Comparison of ENCODE assay signal across 8 mouse cellular contexts in the genomic region with DNA sequence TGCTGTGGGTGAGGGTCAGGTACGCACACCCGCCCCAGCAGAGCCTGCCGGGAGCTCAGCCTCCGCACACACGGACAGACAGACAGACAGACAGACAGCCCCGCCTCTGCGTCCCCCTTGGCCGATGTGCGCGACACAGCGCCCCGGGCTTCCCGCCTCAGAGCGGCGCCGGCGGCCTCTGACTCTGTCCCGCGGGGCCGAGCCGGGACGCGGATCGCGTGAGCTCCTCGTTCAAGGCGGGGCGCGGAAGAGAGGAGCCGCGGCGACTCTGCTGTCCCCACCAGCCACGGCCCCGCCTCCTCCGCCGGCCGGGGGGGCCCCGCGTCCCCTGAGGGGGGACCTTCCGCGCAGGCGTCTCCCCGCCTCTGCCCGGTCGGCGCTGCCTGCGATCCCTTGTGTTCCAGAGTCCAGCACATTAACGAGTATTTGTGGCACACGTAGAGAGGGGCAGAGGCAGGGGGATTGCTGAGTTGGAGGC. TPM values are rescaled to one million over a fixed set of nuclear protein-coding genes. Genes with fewer than 3 reads are reported as not detected.
A peak's percentile ranks its signal among the peaks of the same experiment; 100 is the strongest.
DNase-seq lines count a peak whose midpoint lies in the region; ATAC-seq and TF ChIP-seq lines count a peak whose summit lies in the region.

No protein-coding gene starts in this region.

- H3K9ac ChIP-seq in CH12.LX (ENCODE audit: insufficient read depth, low read depth), result peak overlapping the region; percentile 22
- H3K9ac ChIP-seq in forebrain, embryonic 13.5 days, result peak overlapping the region; percentile 78
- H3K9ac ChIP-seq in neural tube, embryonic 15.5 days (replicated peaks), result peak overlapping the region; percentile 73

- peak; percentile 81 for DNase-seq in CH12.LX (ENCODE audit: extremely low read depth)
- peak; percentile 95 to 96 for DNase-seq in heart, postnatal 10 days
- DNase-seq in layer of hippocampus, adult 18-20 months (ENCODE audit: low spot score in 2 of 2), result peak; percentile 86 to 87
- peak; percentile 91 for DNase-seq in lung, adult 2 months
- peak; percentile 93 for DNase-seq in testis, postnatal 10 days (ENCODE audit: low spot score)

- intact Hi-C loops in heart, postnatal 10 days (cut with DNase I), result no loop called here

- H3K79me2 ChIP-seq in CH12.LX (replicated peaks; ENCODE audit: control insufficient read depth, extremely low read depth, insufficient read depth, poor library complexity, severe bottlenecking), result no peaks in the 10 kb centered on the region

- no peak for TF ChIP-seq EP300 in CH12.LX (IDR thresholded peaks at IDR 0.05; ENCODE audit: low read length)

- peak; percentile 69 for TF ChIP-seq POLR2A in CH12.LX (IDR thresholded peaks at IDR 0.05; ENCODE audit: low read depth, low read length)
- peak; percentile 75; the same call in 1 of the 2 replicates for TF ChIP-seq POLR2A in lung, adult 2 months (IDR thresholded peaks at IDR 0.05; ENCODE audit: borderline replicate concordance, extremely low read depth, low read depth, low read length)

- H3K4me1 ChIP-seq in CH12.LX (ENCODE audit: control insufficient read depth in 1 of 2, insufficient read depth in 2 of 2), result peaks cover 11 to 29% of the 10 kb centered on the region in 2 experiments
- peaks cover 16% of the 10 kb centered on the region for H3K4me1 ChIP-seq in forebrain, embryonic 13.5 days
- peaks cover 12% of the 10 kb centered on the region for H3K4me1 ChIP-seq in lung, adult 2 months (ENCODE audit: control insufficient read depth, insufficient read depth, low read length)
- H3K4me1 ChIP-seq in neural tube, embryonic 15.5 days, result peaks cover 16% of the 10 kb centered on the region

- peak; percentile 59 for ATAC-seq in cerebellum, adult (ENCODE audit: insufficient number of reproducible peaks, low FRiP score, low TSS enrichment)
- peak; percentile 90 for ATAC-seq in forebrain, embryonic 13.5 days
- peak; percentile 92 for ATAC-seq in neural tube, embryonic 15.5 days (ENCODE audit: low FRiP score)

- H3K27ac ChIP-seq in CH12.LX (ENCODE audit: insufficient read depth, low read depth), result peak overlapping the region; percentile 90
- peak overlapping the region; percentile 95 for H3K27ac ChIP-seq in forebrain, embryonic 13.5 days
- peak overlapping the region; percentile 98 for H3K27ac ChIP-seq in neural tube, embryonic 15.5 days (replicated peaks)

- no peaks in the 10 kb centered on the region for H3K36me3 ChIP-seq in CH12.LX (replicated peaks in 1 of 2; ENCODE audit: control insufficient read depth in 1 of 2, insufficient read depth in 1 of 2, low read length in 1 of 2)
- H3K36me3 ChIP-seq in forebrain, embryonic 13.5 days (ENCODE audit: poor library complexity, severe bottlenecking), result no peaks in the 10 kb centered on the region
- H3K36me3 ChIP-seq in neural tube, embryonic 15.5 days, result no peaks in the 10 kb centered on the region

- WGBS in forebrain, embryonic 13.5 days, result 0% methylated on average over 46 of the region's 49 CpGs
- 1% methylated on average over 30 of the region's 49 CpGs for WGBS in lung, adult 2 months
- WGBS in neural tube, embryonic 15.5 days, result 0% methylated on average over 30 of the region's 49 CpGs

- dilution Hi-C loops in CH12.LX (cut with MboI; ENCODE audit: extremely low pct_ligation_motif_present, extremely low pct_unique_long_range_greater_than_20kb, low sequenced_read_pairs), result no loop called here

- H3K9me3 ChIP-seq in CH12.LX (replicated peaks; ENCODE audit: low read length), result no peaks in the 10 kb centered on the region
- H3K9me3 ChIP-seq in forebrain, embryonic 13.5 days (replicated peaks), result no peaks in the 10 kb centered on the region
- H3K9me3 ChIP-seq in neural tube, embryonic 15.5 days (replicated peaks), result no peaks in the 10 kb centered on the region

- H3K27me3 ChIP-seq in CH12.LX (replicated peaks), result no peaks in the 10 kb centered on the region
- no peaks in the 10 kb centered on the region for H3K27me3 ChIP-seq in forebrain, embryonic 13.5 days
- H3K27me3 ChIP-seq in neural tube, embryonic 15.5 days (replicated peaks), result no peaks in the 10 kb centered on the region

- TF ChIP-seq RAD21 in CH12.LX (IDR thresholded peaks at IDR 0.05; ENCODE audit: low read depth, low read length), result no peak

- in situ Hi-C loops in CH12.LX (cut with MboI; ENCODE audit: low pct_ligation_motif_present, low pct_unique_long_range_greater_than_20kb, low sequenced_read_pairs), result no loop called here

- H3K4me2 ChIP-seq in CH12.LX (ENCODE audit: insufficient read depth, low read depth, poor library complexity, severe bottlenecking), result peak overlapping the region; percentile 71; the same call in 1 of the 2 replicates
- peak overlapping the region; percentile 71 for H3K4me2 ChIP-seq in forebrain, embryonic 13.5 days
- peak overlapping the region; percentile 69 for H3K4me2 ChIP-seq in neural tube, embryonic 15.5 days

- peak overlapping the region; percentile 52 to 94 (median 62) for H3K4me3 ChIP-seq in CH12.LX (replicated peaks in 1 of 3; ENCODE audit: low read depth in 2 of 3, low read length in 2 of 3, poor library complexity in 1 of 3)
- peak overlapping the region; percentile 60 for H3K4me3 ChIP-seq in forebrain, embryonic 13.5 days
- peak overlapping the region; percentile 80 for H3K4me3 ChIP-seq in lung, adult 2 months (replicated peaks; ENCODE audit: extremely low read depth, low read depth, low read length)
- H3K4me3 ChIP-seq in neural tube, embryonic 15.5 days (replicated peaks), result peak overlapping the region; percentile 62

- TF ChIP-seq CTCF in CH12.LX (conservative IDR thresholded peaks at IDR 0.05 in 1 of 2, IDR thresholded peaks at IDR 0.05 in 1 of 2; ENCODE audit: low read depth in 2 of 2, low read length in 2 of 2), result no peak
- TF ChIP-seq CTCF in lung, adult 2 months (IDR thresholded peaks at IDR 0.05; ENCODE audit: insufficient read depth, low read length), result no peak

TF ChIP-seq in CH12.LX, 34 proteins besides CTCF, POLR2A, EP300 and RAD21:
- TF ChIP-seq ZMIZ1 (IDR thresholded peaks at IDR 0.05; ENCODE audit: low read depth, low read length) (peak; percentile 52; the same call in 1 of the 2 replicates), MAZ (IDR thresholded peaks at IDR 0.05; ENCODE audit: low read depth, low read length) (no peak; the same call in 1 of the 2 replicates), USF2 (conservative IDR thresholded peaks at IDR 0.05; ENCODE audit: low read depth, low read length) (no peak), ELF1 (IDR thresholded peaks at IDR 0.05; ENCODE audit: low read depth, low read length) (peak; percentile 66; the same call in 1 of the 2 replicates), NRF1 (IDR thresholded peaks at IDR 0.05; ENCODE audit: low read depth, low read length) (peak; percentile 84), ETS1 (conservative IDR thresholded peaks at IDR 0.05; ENCODE audit: low read depth, low read length) (no peak; the same call in 1 of the 2 replicates), GABPA (IDR thresholded peaks at IDR 0.05; ENCODE audit: insufficient replicate concordance, low read depth, low read length) (no peak), MEF2A (IDR thresholded peaks at IDR 0.05; ENCODE audit: borderline replicate concordance, low read depth, low read length) (peak; percentile 16; the same call in 1 of the 2 replicates), PAX5 (IDR thresholded peaks at IDR 0.05; ENCODE audit: low read length) (no peak), SMC3 (IDR thresholded peaks at IDR 0.05; ENCODE audit: low read depth, low read length) (no peak), POLR2AphosphoS2 (IDR thresholded peaks at IDR 0.05; ENCODE audit: low read depth, low read length) (peak; percentile 65; the same call in 1 of the 2 replicates), BHLHE40 (IDR thresholded peaks at IDR 0.05; ENCODE audit: low read depth, low read length) (peak; percentile 95), SIN3A (IDR thresholded peaks at IDR 0.05; ENCODE audit: low read length) (peak; percentile 52; the same call in 1 of the 2 replicates), CHD2 (IDR thresholded peaks at IDR 0.05; ENCODE audit: low read length) (no peak), JUND (conservative IDR thresholded peaks at IDR 0.05; ENCODE audit: low read depth, low read length) (no peak), MAFK (IDR thresholded peaks at IDR 0.05; ENCODE audit: insufficient replicate concordance, low read length) (no peak), MAX (IDR thresholded peaks at IDR 0.05; ENCODE audit: low read length) (no peak), TCF12 (IDR thresholded peaks at IDR 0.05; ENCODE audit: low read depth, low read length) (peak; percentile 47; the same call in 1 of the 2 replicates), MXI1 (IDR thresholded peaks at IDR 0.05; ENCODE audit: low read depth, low read length) (no peak; the same call in 1 of the 2 replicates), MYC (IDR thresholded peaks at IDR 0.05; ENCODE audit: low read depth, low read length) (no peak), UBTF (IDR thresholded peaks at IDR 0.05; ENCODE audit: low read depth, low read length) (peak; percentile 88), E2F4 (IDR thresholded peaks at IDR 0.05; ENCODE audit: insufficient replicate concordance, low read depth, low read length) (no peak), RCOR1 (conservative IDR thresholded peaks at IDR 0.05; ENCODE audit: low read depth, low read length) (no peak), IRF4 (IDR thresholded peaks at IDR 0.05; ENCODE audit: low read depth, low read length) (peak; percentile 50), HCFC1 (IDR thresholded peaks at IDR 0.05; ENCODE audit: low read depth, low read length) (peak; percentile 22; the same call in 1 of the 2 replicates), TBP (conservative IDR thresholded peaks at IDR 0.05; ENCODE audit: low read depth, low read length) (no peak)

RNA-seq across cellular contexts. Expression of gene Ccr1, which starts 43.9 kb away (rescaled TPM):
- total RNA-seq in CH12.LX (2012; rRNA removed), result 1.6 TPM in 2 replicates
- 4.9 and 5.8 TPM in 2 replicates for total RNA-seq in CH12.LX (2014; rRNA removed)
- 1.2 and 1.6 TPM in 2 replicates for polyA plus RNA-seq in CH12.LX (2012; ENCODE audit: insufficient read length, low read depth)
- polyA plus RNA-seq in forebrain, embryonic 13.5 days (2015; fragmentation: Nextera tagmentation; extraction: Ambion mirVana), result 0.55 and 0.70 TPM in 2 replicates
- 1 to 10 TPM; 1.3 to 1.7 TPM for total RNA-seq in heart, postnatal 10 days (2021)
- under 1 TPM in 1 of 2 experiments, not detected in 1; 0.10 TPM for total RNA-seq in layer of hippocampus, adult 18-20 months (2021)
- polyA plus RNA-seq in lung, adult 2 months (2012; rRNA removed), result 3.1 and 4.9 TPM in 2 replicates
- 0.65 and 1.5 TPM in 2 replicates for polyA plus RNA-seq in neural tube, embryonic 15.5 days (2015; fragmentation: Nextera tagmentation; extraction: Ambion mirVana)

RNA-seq across cellular contexts. Expression of gene Ccr1l1, which starts 53.6 kb away (rescaled TPM):
- total RNA-seq in CH12.LX (2012; rRNA removed) (0.08 and 0.25 TPM in 2 replicates), CH12.LX (2014; rRNA removed) (not detected in 2 replicates)
- polyA plus RNA-seq in CH12.LX (2012; ENCODE audit: insufficient read length, low read depth), result not detected in 2 replicates
- polyA plus RNA-seq in forebrain, embryonic 13.5 days (2015; fragmentation: Nextera tagmentation; extraction: Ambion mirVana), result not detected in 2 replicates
- total RNA-seq in heart, postnatal 10 days (2021), result not detected
- total RNA-seq in layer of hippocampus, adult 18-20 months (2021), result not detected
- not detected in 2 replicates for polyA plus RNA-seq in lung, adult 2 months (2012; rRNA removed)
- not detected in 2 replicates for polyA plus RNA-seq in neural tube, embryonic 15.5 days (2015; fragmentation: Nextera tagmentation; extraction: Ambion mirVana)

Comparison
In these comparisons a context has a peak if more than half of its experiments do, and no peak if none do; other contexts are left out.
1. Peak in every context shown above with its lines: DNase-seq, ATAC-seq, H3K4me3 ChIP-seq and H3K27ac ChIP-seq.
2. H3K9ac ChIP-seq: peak in every context shown above with its lines; median percentile 78 in forebrain, embryonic 13.5 days; 73 in neural tube, embryonic 15.5 days; 22 in CH12.LX.